Mouse (Mus musculus): ENCODE measurements around the gene Pou2f1.

DNA sequence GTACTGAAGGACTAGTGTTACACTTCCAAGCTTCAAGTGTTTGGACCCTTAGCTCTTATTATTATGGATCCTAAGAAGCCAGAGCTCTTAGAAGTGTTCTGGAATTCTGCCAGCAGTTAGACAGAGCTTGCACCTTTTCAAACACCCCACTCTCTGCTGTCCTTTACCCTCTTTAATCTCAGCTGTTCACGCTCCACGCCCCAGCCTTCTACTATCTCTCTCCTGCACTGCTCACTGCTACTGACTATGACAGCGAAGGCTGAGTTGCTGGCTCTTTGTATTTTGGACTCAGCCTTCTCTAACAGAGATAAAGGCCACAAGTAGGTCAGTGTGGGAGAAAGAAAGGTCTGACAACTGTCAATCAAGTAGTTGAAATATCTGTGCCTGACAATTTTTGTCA is 17.3 kb downstream of the Pou2f1 start:
- no peak for TF ChIP-seq CTCF (IDR thresholded peaks at IDR 0.05; ENCODE audit: extremely low read depth, insufficient read depth, insufficient read length, insufficient replicate concordance)
- no peak for TF ChIP-seq POLR2A (IDR thresholded peaks at IDR 0.05; ENCODE audit: low read depth, low read length)
